ENCODE assay signal across 8 mouse cellular contexts in genomic region chr15:60760015-60760437, GRCm38 (mm10).
DNase-seq lines count a peak whose midpoint lies in the region; ATAC-seq lines count a peak whose summit lies in the region.

No protein-coding gene starts in this region.

- no peaks in the 10 kb centered on the region for H3K4me1 ChIP-seq in intestine, embryonic 15.5 days (replicated peaks)
- 0 out of 2 replicates have a peak, but pooled peaks cover 4% of the 10 kb centered on the region for H3K4me1 ChIP-seq in limb, embryonic 15.5 days
- no peaks in the 10 kb centered on the region for H3K4me1 ChIP-seq in neural tube, embryonic 12.5 days

- no peaks in the 10 kb centered on the region for H3K36me3 ChIP-seq in intestine, embryonic 15.5 days
- no peaks in the 10 kb centered on the region for H3K36me3 ChIP-seq in limb, embryonic 15.5 days
- H3K36me3 ChIP-seq in neural tube, embryonic 12.5 days: no peaks in the 10 kb centered on the region

- H3K9me3 ChIP-seq in intestine, embryonic 15.5 days: no peaks in the 10 kb centered on the region
- H3K9me3 ChIP-seq in limb, embryonic 15.5 days: no peaks in the 10 kb centered on the region
- no peaks in the 10 kb centered on the region for H3K9me3 ChIP-seq in neural tube, embryonic 12.5 days

- H3K9ac ChIP-seq in intestine, embryonic 15.5 days: no peak overlapping the region
- H3K9ac ChIP-seq in limb, embryonic 15.5 days: no peak overlapping the region
- no peak overlapping the region for H3K9ac ChIP-seq in neural tube, embryonic 12.5 days

- 0 out of 2 replicates have a peak, but pooled peaks have one; percentile 41 for ATAC-seq in intestine, embryonic 15.5 days
- ATAC-seq in limb, embryonic 15.5 days (ENCODE audit: insufficient number of reproducible peaks, low FRiP score, low TSS enrichment, low read depth): 0 out of 2 replicates have a peak, but pooled peaks have one; percentile 35
- peak; percentile 66; the same call in 1 of the 2 replicates for ATAC-seq in neural tube, embryonic 12.5 days (ENCODE audit: low FRiP score, low read depth)

- no peaks in the 10 kb centered on the region for H3K27me3 ChIP-seq in intestine, embryonic 15.5 days (replicated peaks)
- H3K27me3 ChIP-seq in limb, embryonic 15.5 days: no peaks in the 10 kb centered on the region
- H3K27me3 ChIP-seq in neural tube, embryonic 12.5 days (replicated peaks): no peaks in the 10 kb centered on the region

- no peak overlapping the region for H3K4me2 ChIP-seq in intestine, embryonic 15.5 days (replicated peaks)
- no peak overlapping the region for H3K4me2 ChIP-seq in limb, embryonic 15.5 days
- no peak overlapping the region for H3K4me2 ChIP-seq in neural tube, embryonic 12.5 days (replicated peaks)

- DNase-seq in 3134 (ENCODE audit: extremely low read depth, insufficient read length, low spot score) (peak; percentile 24), NIH3T3 (ENCODE audit: low read depth) (peak; percentile 43)
- peak; percentile 28 to 64 for DNase-seq in cerebellum, postnatal 25 days
- peak; percentile 26 to 53 for DNase-seq in gastrocnemius, postnatal 4 days (ENCODE audit: low spot score in 2 of 2)
- peak; percentile 78 for DNase-seq in thymus, postnatal 4 days

- H3K27ac ChIP-seq in intestine, embryonic 15.5 days: no peak overlapping the region
- H3K27ac ChIP-seq in limb, embryonic 15.5 days: no peak overlapping the region
- no peak overlapping the region for H3K27ac ChIP-seq in neural tube, embryonic 12.5 days

- WGBS in intestine, embryonic 15.5 days: 31% methylated on average over 6 of the region's 6 CpGs
- 28% methylated on average over 6 of the region's 6 CpGs for WGBS in limb, embryonic 15.5 days
- 35% methylated on average over 6 of the region's 6 CpGs for WGBS in neural tube, embryonic 12.5 days

- no peak overlapping the region for H3K4me3 ChIP-seq in intestine, embryonic 15.5 days (replicated peaks)
- no peak overlapping the region for H3K4me3 ChIP-seq in limb, embryonic 15.5 days
- no peak overlapping the region for H3K4me3 ChIP-seq in neural tube, embryonic 12.5 days

Comparison
In these comparisons a context has a peak if more than half of its experiments do, and no peak if none do; other contexts are left out.
1. DNase-seq: peak in every context shown above with its lines; median percentile 78 in thymus, postnatal 4 days; 46 in cerebellum, postnatal 25 days; 43 in NIH3T3; 40 in gastrocnemius, postnatal 4 days; 24 in 3134.